Mouse (Mus musculus): Measurements from ENCODE around the gene Acoxl. TPM values are rescaled to one million over a fixed set of nuclear protein-coding genes. Genes with fewer than 3 reads are reported as not detected.

Gene Acoxl
- polyA plus RNA-seq, 1 experiment, result not detected

- 84% methylated on average over 17 of the region's 17 CpGs for WGBS
- TF ChIP-seq CTCF (conservative IDR thresholded peaks at IDR 0.05; ENCODE audit: insufficient read depth, insufficient read length, low read depth, low read length) (no peak), POLR2A (IDR thresholded peaks at IDR 0.05; ENCODE audit: low read depth, low read length) (no peak)
Observed at GRCm38 (mm10) chr2:128008662-128009423, 170.2 kb downstream of the Acoxl start.

DNA sequence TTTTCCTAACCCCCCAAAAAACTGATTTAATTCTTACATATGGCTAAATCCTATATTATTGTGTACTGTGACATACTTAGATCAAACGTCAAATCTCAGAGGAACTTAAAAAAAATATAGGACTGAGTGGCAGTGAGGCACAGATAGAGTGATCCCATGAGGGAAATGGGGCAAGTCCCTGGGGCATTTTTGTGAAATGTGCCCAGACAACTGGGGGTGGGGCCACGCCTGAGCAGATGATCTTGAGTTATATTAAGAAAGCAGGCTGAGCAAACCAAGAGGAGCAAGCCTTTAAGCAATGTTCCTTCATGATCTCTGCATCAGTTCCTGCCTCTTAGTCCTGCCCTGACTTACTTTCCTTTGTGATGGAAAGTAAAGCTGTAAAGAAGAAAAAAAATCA, 175.9 kb downstream of the Acoxl start:
- Histone ChIP-seq H3K27me3 (replicated peaks; ENCODE audit: control insufficient read depth, insufficient read depth, low read length) (no peaks in the 10 kb centered on the region), H3K4me1 (ENCODE audit: control insufficient read depth, insufficient read depth, low read length) (no peaks in the 10 kb centered on the region), H3K36me3 (ENCODE audit: control insufficient read depth, insufficient read depth, low read length) (no peaks in the 10 kb centered on the region), H3K27ac (ENCODE audit: insufficient read depth, low read depth, low read length) (no peak overlapping the region), H3K4me3 (ENCODE audit: insufficient read depth, low read depth, low read length) (no peak overlapping the region)
- no peak for DNase-seq
- 76% methylated on average over 2 of the region's 2 CpGs for WGBS
- TF ChIP-seq POLR2A (IDR thresholded peaks at IDR 0.05; ENCODE audit: low read depth, low read length), result no peak
- no peak for TF ChIP-seq CTCF (conservative IDR thresholded peaks at IDR 0.05; ENCODE audit: insufficient read depth, insufficient read length, low read depth, low read length)

More at GRCm38 (mm10) chr2:128008662-128009423, 170.2 kb downstream of the Acoxl start:
- DNase-seq, result no peak
- Histone ChIP-seq H3K27me3 (replicated peaks; ENCODE audit: control insufficient read depth, insufficient read depth, low read length) (no peaks in the 10 kb centered on the region), H3K36me3 (ENCODE audit: control insufficient read depth, insufficient read depth, low read length) (no peaks in the 10 kb centered on the region), H3K27ac (ENCODE audit: insufficient read depth, low read depth, low read length) (no peak overlapping the region), H3K4me1 (ENCODE audit: control insufficient read depth, insufficient read depth, low read length) (no peaks in the 10 kb centered on the region), H3K4me3 (ENCODE audit: insufficient read depth, low read depth, low read length) (no peak overlapping the region)

- Histone ChIP-seq H3K27ac (ENCODE audit: insufficient read depth, low read depth, low read length) (no peak overlapping the region), H3K4me1 (ENCODE audit: control insufficient read depth, insufficient read depth, low read length) (no peaks in the 10 kb centered on the region), H3K4me3 (ENCODE audit: insufficient read depth, low read depth, low read length) (no peak overlapping the region), H3K36me3 (ENCODE audit: control insufficient read depth, insufficient read depth, low read length) (no peaks in the 10 kb centered on the region), H3K27me3 (replicated peaks; ENCODE audit: control insufficient read depth, insufficient read depth, low read length) (no peaks in the 10 kb centered on the region)
- TF ChIP-seq POLR2A (IDR thresholded peaks at IDR 0.05; ENCODE audit: low read depth, low read length) (no peak), CTCF (conservative IDR thresholded peaks at IDR 0.05; ENCODE audit: insufficient read depth, insufficient read length, low read depth, low read length) (no peak)
- WGBS, result 71% methylated on average over 8 of the region's 8 CpGs
- no peak for DNase-seq
Observed at GRCm38 (mm10) chr2:128015602-128016001, 176.9 kb downstream of the Acoxl start.

DNA sequence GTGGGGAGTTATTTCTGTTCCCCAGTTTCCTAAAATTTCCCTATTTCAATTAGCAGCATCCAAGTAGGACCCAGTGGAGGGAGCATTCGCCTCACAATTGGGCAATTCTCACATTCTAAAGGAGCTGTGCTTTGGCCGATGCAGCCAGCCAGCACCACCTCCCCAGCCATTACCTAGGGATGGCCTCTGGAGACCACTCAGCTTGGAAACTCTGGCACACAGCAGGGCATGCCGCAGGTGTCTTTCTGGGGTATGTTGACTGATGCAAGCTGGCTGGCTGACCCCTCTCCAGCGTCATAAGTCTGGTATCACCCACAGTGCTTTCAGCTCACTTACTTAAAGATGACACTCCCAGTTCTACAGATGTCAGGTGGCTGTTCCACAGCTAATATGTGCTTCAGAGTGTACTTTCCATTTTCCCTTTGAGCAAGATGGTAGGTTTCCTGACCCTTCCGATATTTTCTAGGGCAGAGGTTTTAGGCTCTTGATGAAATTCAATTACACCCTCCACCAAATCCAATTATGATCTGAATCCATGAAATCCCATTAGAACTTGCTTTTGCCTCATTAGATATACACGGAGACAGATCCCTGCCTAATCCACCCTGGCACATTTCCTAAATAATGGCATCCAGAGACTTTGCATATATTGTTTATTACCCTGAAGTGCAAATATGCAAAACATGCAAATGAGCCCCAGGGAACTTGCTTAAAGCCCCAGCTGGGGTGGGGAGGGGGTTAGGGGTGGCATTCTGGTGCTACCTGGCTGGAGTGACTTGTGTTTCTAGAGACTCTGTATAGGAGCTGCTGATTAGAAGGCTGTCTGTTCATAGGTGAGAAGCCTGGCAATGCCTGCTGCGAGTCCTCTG, 181.6 kb downstream of the Acoxl start:
- TF ChIP-seq POLR2A (IDR thresholded peaks at IDR 0.05; ENCODE audit: low read depth, low read length) (no peak), CTCF (conservative IDR thresholded peaks at IDR 0.05; ENCODE audit: insufficient read depth, insufficient read length, low read depth, low read length) (no peak)
- Histone ChIP-seq H3K36me3 (ENCODE audit: control insufficient read depth, insufficient read depth, low read length) (no peaks in the 10 kb centered on the region), H3K4me1 (ENCODE audit: control insufficient read depth, insufficient read depth, low read length) (no peaks in the 10 kb centered on the region), H3K27me3 (replicated peaks; ENCODE audit: control insufficient read depth, insufficient read depth, low read length) (no peaks in the 10 kb centered on the region), H3K4me3 (ENCODE audit: insufficient read depth, low read depth, low read length) (no peak overlapping the region), H3K27ac (ENCODE audit: insufficient read depth, low read depth, low read length) (no peak overlapping the region)
- 60% methylated on average over 7 of the region's 7 CpGs for WGBS
- no peak for DNase-seq

DNA sequence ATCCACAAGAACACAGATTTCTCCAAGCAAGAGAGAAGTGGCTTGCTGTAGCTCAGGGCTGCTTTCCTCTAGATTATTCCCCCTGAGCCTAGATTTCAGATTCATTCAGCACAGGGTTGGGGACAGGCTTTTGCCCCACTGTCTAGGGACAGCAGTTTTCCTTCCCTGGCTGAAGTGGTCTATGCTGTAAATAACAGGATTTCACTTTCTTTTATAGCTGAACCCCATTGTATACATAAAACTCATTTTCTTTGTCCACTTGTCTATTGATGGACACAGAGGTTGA, 182.2 kb downstream of the Acoxl start:
- no peak for DNase-seq
- Histone ChIP-seq H3K27ac (ENCODE audit: insufficient read depth, low read depth, low read length) (no peak overlapping the region), H3K4me1 (ENCODE audit: control insufficient read depth, insufficient read depth, low read length) (no peaks in the 10 kb centered on the region), H3K36me3 (ENCODE audit: control insufficient read depth, insufficient read depth, low read length) (no peaks in the 10 kb centered on the region), H3K27me3 (replicated peaks; ENCODE audit: control insufficient read depth, insufficient read depth, low read length) (no peaks in the 10 kb centered on the region), H3K4me3 (ENCODE audit: insufficient read depth, low read depth, low read length) (no peak overlapping the region)
- no peak for TF ChIP-seq CTCF (conservative IDR thresholded peaks at IDR 0.05; ENCODE audit: insufficient read depth, insufficient read length, low read depth, low read length)
- no peak for TF ChIP-seq POLR2A (IDR thresholded peaks at IDR 0.05; ENCODE audit: low read depth, low read length)

DNA sequence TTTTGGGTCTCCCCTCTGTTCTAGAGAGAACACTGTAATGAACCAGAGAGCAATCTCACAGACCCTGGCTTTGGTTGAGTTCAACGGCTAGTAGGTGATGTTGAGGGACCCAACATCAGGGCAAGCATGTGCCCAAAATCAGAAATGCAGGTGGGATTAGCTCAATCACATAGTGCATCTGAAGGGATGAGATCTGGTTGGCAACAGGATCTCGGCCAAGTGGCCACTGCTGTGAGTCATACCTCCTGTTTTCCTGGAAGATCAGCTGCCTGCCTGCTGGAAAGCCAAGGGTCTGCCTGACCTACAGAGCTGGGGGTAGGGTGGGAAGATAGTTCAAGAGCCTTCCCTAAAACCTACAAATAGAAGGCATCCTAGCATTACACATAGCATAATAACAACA, 185.2 kb downstream of the Acoxl start:
- no peak for TF ChIP-seq CTCF (conservative IDR thresholded peaks at IDR 0.05; ENCODE audit: insufficient read depth, insufficient read length, low read depth, low read length)
- Histone ChIP-seq H3K27me3 (replicated peaks; ENCODE audit: control insufficient read depth, insufficient read depth, low read length) (no peaks in the 10 kb centered on the region), H3K4me1 (ENCODE audit: control insufficient read depth, insufficient read depth, low read length) (no peaks in the 10 kb centered on the region), H3K27ac (ENCODE audit: insufficient read depth, low read depth, low read length) (no peak overlapping the region), H3K36me3 (ENCODE audit: control insufficient read depth, insufficient read depth, low read length) (no peaks in the 10 kb centered on the region), H3K4me3 (ENCODE audit: insufficient read depth, low read depth, low read length) (no peak overlapping the region)
- no peak for DNase-seq
- WGBS, result 78% methylated on average over 2 of the region's 2 CpGs

DNA sequence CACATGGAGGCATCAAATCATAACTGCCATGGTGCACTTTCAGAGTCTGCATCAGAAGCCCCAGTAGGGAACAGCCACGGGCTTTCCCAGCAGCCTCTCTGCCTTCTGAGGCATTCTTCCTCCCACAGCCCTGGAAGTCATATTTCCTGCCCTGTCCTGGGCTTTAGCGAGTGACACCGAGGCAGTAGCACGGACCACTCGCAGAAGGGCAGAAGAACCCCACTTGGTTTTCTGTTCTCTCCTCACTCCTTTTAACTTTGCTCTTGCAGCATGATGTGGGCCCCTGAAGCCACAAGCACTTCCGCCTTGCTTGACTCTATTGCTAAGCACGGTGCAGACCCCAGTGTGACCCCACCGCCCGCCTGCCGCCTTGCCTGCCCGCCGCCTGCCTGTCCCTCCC, 189.0 kb downstream of the Acoxl start:
- WGBS, result 66% methylated on average over 12 of the region's 12 CpGs
- Histone ChIP-seq H3K4me1 (ENCODE audit: control insufficient read depth, insufficient read depth, low read length) (no peaks in the 10 kb centered on the region), H3K4me3 (ENCODE audit: insufficient read depth, low read depth, low read length) (no peak overlapping the region), H3K27me3 (replicated peaks; ENCODE audit: control insufficient read depth, insufficient read depth, low read length) (no peaks in the 10 kb centered on the region), H3K36me3 (ENCODE audit: control insufficient read depth, insufficient read depth, low read length) (no peaks in the 10 kb centered on the region), H3K27ac (ENCODE audit: insufficient read depth, low read depth, low read length) (no peak overlapping the region)
- TF ChIP-seq POLR2A (IDR thresholded peaks at IDR 0.05; ENCODE audit: low read depth, low read length) (no peak), CTCF (conservative IDR thresholded peaks at IDR 0.05; ENCODE audit: insufficient read depth, insufficient read length, low read depth, low read length) (no peak)
- DNase-seq, result no peak
